Mouse (Mus musculus): ENCODE measurements around the gene Comt.

GRCm38 (mm10) chr16:18424364-18425045, 2.1 kb downstream of the Comt start:
- TF ChIP-seq CTCF (IDR thresholded peaks at IDR 0.05) (no peak), EP300 (IDR thresholded peaks at IDR 0.05; ENCODE audit: insufficient read depth, low read depth, low read length) (no peak), POLR2A (IDR thresholded peaks at IDR 0.05; ENCODE audit: insufficient read depth, low read depth, low read length) (no peak)

All from heart, adult 2 months (tissue).